In genomic region chr11:86390308-86390707, GRCm38 (mm10) we compare ENCODE assay signal across 19 mouse cellular contexts. TPM values are rescaled to one million over a fixed set of nuclear protein-coding genes. Genes with fewer than 3 reads are reported as not detected.
DNase-seq lines count a peak whose midpoint lies in the region; ATAC-seq lines count a peak whose summit lies in the region.
"Had no signal": no experiment of that assay in that cellular context is flagged by ENCODE, and none has a peak within 500 bp of the region (broad histone marks: within the 10 kb centered on the region; RNA-seq: fewer than 3 reads in every experiment).

No protein-coding gene starts in this region.

- no peak overlapping the region for H3K4me2 ChIP-seq in intestine, embryonic 14.5 days (ENCODE audit: low read length)
- no peak overlapping the region for H3K4me2 ChIP-seq in intestine, embryonic 16.5 days (ENCODE audit: low read depth, low read length)
- H3K4me2 ChIP-seq in kidney, embryonic 14.5 days (replicated peaks; ENCODE audit: low read depth, low read length): no peak overlapping the region
- H3K4me2 ChIP-seq: embryonic facial prominence, embryonic 12.5 days; liver, embryonic 12.5 days; midbrain, embryonic 12.5 days; neural tube, embryonic 12.5 days had no signal

- ATAC-seq in intestine, embryonic 14.5 days (replicated peaks; ENCODE audit: low FRiP score, low TSS enrichment, low read depth): peak; percentile 43; the same call in 1 of the 2 replicates
- peak; percentile 75 for ATAC-seq in intestine, embryonic 16.5 days
- ATAC-seq in kidney, embryonic 14.5 days (ENCODE audit: low FRiP score, low TSS enrichment): peak; percentile 73
- ATAC-seq: forebrain, embryonic 14.5 days; liver, embryonic 12.5 days had no signal

- H3K27ac ChIP-seq in intestine, embryonic 14.5 days (ENCODE audit: low read depth): no peak overlapping the region; the same call in 1 of the 2 replicates
- H3K27ac ChIP-seq in intestine, embryonic 16.5 days (ENCODE audit: low read length): peak overlapping the region; percentile 92
- no peak overlapping the region for H3K27ac ChIP-seq in kidney, embryonic 14.5 days (ENCODE audit: low read depth, low read length)
- H3K27ac ChIP-seq in forebrain, embryonic 10.5 days: no peak overlapping the region
- H3K27ac ChIP-seq: embryonic facial prominence, embryonic 12.5 days; hindbrain, embryonic 10.5 days; liver, embryonic 12.5 days; midbrain, embryonic 12.5 days; neural tube, embryonic 12.5 days had no signal

- H3K4me3 ChIP-seq in intestine, embryonic 14.5 days (ENCODE audit: low read depth, low read length): no peak overlapping the region
- H3K4me3 ChIP-seq in intestine, embryonic 16.5 days (ENCODE audit: low read length): no peak overlapping the region
- no peak overlapping the region for H3K4me3 ChIP-seq in kidney, embryonic 14.5 days (ENCODE audit: low read length)
- no peak overlapping the region for H3K4me3 ChIP-seq in forebrain, embryonic 10.5 days
- H3K4me3 ChIP-seq: embryonic facial prominence, embryonic 12.5 days; erythroblast, embryonic 14.5 days; hindbrain, embryonic 10.5 days; liver, embryonic 12.5 days; midbrain, embryonic 12.5 days; neural tube, embryonic 12.5 days had no signal

- no peak for DNase-seq in intestine, embryonic 14.5 days (ENCODE audit: low spot score)
- peak; percentile 13 to 24 for DNase-seq in kidney, postnatal 36 days
- no peak for DNase-seq in forebrain, embryonic 10.5 days (ENCODE audit: extremely low spot score, low spot score)
- no peak for DNase-seq in heart, postnatal 25 days (ENCODE audit: low spot score)
- DNase-seq in left cerebral cortex, postnatal 4 days: no peak
- DNase-seq: adrenal gland, adult 2 months; cerebellum, adult 9-10 months; gastrocnemius, postnatal 14 days; lung, adult 2 months; spleen, adult 18-20 months had no signal

- intact Hi-C loops in heart, postnatal 25 days (cut with DNase I): no loop called here
- intact Hi-C loops in left cerebral cortex, postnatal 4 days (cut with DNase I): no loop called here

- 65% methylated on average over 1 of the region's 1 CpGs for WGBS in intestine, embryonic 14.5 days
- 32% methylated on average over 1 of the region's 1 CpGs for WGBS in intestine, embryonic 16.5 days
- 59% methylated on average over 1 of the region's 1 CpGs for WGBS in kidney, embryonic 14.5 days
- whole genome bisulfite sequencing in forebrain, embryonic 10.5 days: 70% methylated on average over 1 of the region's 1 CpGs

- no peaks in the 10 kb centered on the region for H3K27me3 ChIP-seq in intestine, embryonic 14.5 days (replicated peaks; ENCODE audit: control insufficient read depth, insufficient read depth, low read length)
- H3K27me3 ChIP-seq in intestine, embryonic 16.5 days (replicated peaks; ENCODE audit: control insufficient read depth, insufficient read depth, low read length): no peaks in the 10 kb centered on the region
- H3K27me3 ChIP-seq in kidney, embryonic 14.5 days (ENCODE audit: control insufficient read depth, insufficient read depth, low read length): no peaks in the 10 kb centered on the region
- no peaks in the 10 kb centered on the region for H3K27me3 ChIP-seq in forebrain, embryonic 10.5 days (ENCODE audit: poor library complexity, severe bottlenecking)
- H3K27me3 ChIP-seq: embryonic facial prominence, embryonic 12.5 days; liver, embryonic 12.5 days; midbrain, embryonic 12.5 days; neural tube, embryonic 12.5 days had no signal

- peaks cover 13% of the 10 kb centered on the region for H3K4me1 ChIP-seq in intestine, embryonic 14.5 days (replicated peaks; ENCODE audit: control insufficient read depth, insufficient read depth, low read length)
- peaks cover 10% of the 10 kb centered on the region for H3K4me1 ChIP-seq in intestine, embryonic 16.5 days (ENCODE audit: control insufficient read depth, insufficient read depth, low read length)
- peaks cover 11% of the 10 kb centered on the region; the same call in 1 of the 2 replicates for H3K4me1 ChIP-seq in kidney, embryonic 14.5 days (ENCODE audit: control insufficient read depth, insufficient read depth, low read length)
- peaks cover under 1% of the 10 kb centered on the region for H3K4me1 ChIP-seq in forebrain, embryonic 10.5 days

- no peak overlapping the region for H3K9ac ChIP-seq in intestine, embryonic 14.5 days (ENCODE audit: low read length)
- no peak overlapping the region for H3K9ac ChIP-seq in intestine, embryonic 16.5 days (ENCODE audit: low read depth, low read length)
- no peak overlapping the region for H3K9ac ChIP-seq in kidney, embryonic 14.5 days (ENCODE audit: low read depth, low read length)
- H3K9ac ChIP-seq: embryonic facial prominence, embryonic 12.5 days; liver, embryonic 12.5 days; midbrain, embryonic 12.5 days; neural tube, embryonic 12.5 days had no signal

- no peaks in the 10 kb centered on the region for H3K36me3 ChIP-seq in intestine, embryonic 14.5 days (ENCODE audit: control insufficient read depth, insufficient read depth, low read length)
- H3K36me3 ChIP-seq in intestine, embryonic 16.5 days (ENCODE audit: control insufficient read depth, insufficient read depth, low read length): no peaks in the 10 kb centered on the region
- H3K36me3 ChIP-seq in kidney, embryonic 14.5 days (ENCODE audit: control insufficient read depth, insufficient read depth, low read length): no peaks in the 10 kb centered on the region
- no peaks in the 10 kb centered on the region for H3K36me3 ChIP-seq in forebrain, embryonic 10.5 days (replicated peaks)
- H3K36me3 ChIP-seq: embryonic facial prominence, embryonic 12.5 days; hindbrain, embryonic 10.5 days; liver, embryonic 12.5 days; midbrain, embryonic 12.5 days; neural tube, embryonic 12.5 days had no signal

- H3K9me3 ChIP-seq in intestine, embryonic 14.5 days (ENCODE audit: control insufficient read depth, low read length): no peaks in the 10 kb centered on the region
- no peaks in the 10 kb centered on the region for H3K9me3 ChIP-seq in intestine, embryonic 16.5 days (ENCODE audit: control insufficient read depth, low read length)
- H3K9me3 ChIP-seq in kidney, embryonic 14.5 days (ENCODE audit: control insufficient read depth, low read length): no peaks in the 10 kb centered on the region
- H3K9me3 ChIP-seq in forebrain, embryonic 10.5 days: no peaks in the 10 kb centered on the region
- H3K9me3 ChIP-seq: embryonic facial prominence, embryonic 12.5 days; hindbrain, embryonic 10.5 days; liver, embryonic 12.5 days; midbrain, embryonic 12.5 days; neural tube, embryonic 12.5 days had no signal

RNA-seq across cellular contexts. Expression of gene Med13, which starts 32.9 kb away (rescaled TPM):
- 14.2 and 14.3 TPM in 2 replicates for polyA plus RNA-seq in intestine, embryonic 14.5 days (2014; fragmentation: Nextera tagmentation; extraction: Ambion mirVana)
- polyA plus RNA-seq in intestine, embryonic 16.5 days (2015; fragmentation: Nextera tagmentation; extraction: Ambion mirVana): 5.8 and 5.9 TPM in 2 replicates
- 14.3 and 14.9 TPM in 2 replicates for polyA plus RNA-seq in kidney, embryonic 14.5 days (2014; fragmentation: Nextera tagmentation; extraction: Ambion mirVana)
- 6.6 and 7.5 TPM in 2 replicates for polyA plus RNA-seq in forebrain, embryonic 10.5 days (2016; fragmentation: Nextera tagmentation; extraction: Ambion mirVana)
- 10 to 100 TPM; 33.4 to 44.7 TPM for total RNA-seq in heart, postnatal 25 days (2021)
- 10 to 100 TPM; 74.7 to 87.4 TPM for total RNA-seq in left cerebral cortex, postnatal 4 days (2021)

Comparison
In these comparisons a context has a peak if more than half of its experiments do, and no peak if none do; other contexts are left out.
1. DNase-seq: peak in kidney, postnatal 36 days (2 of 2); none in intestine, embryonic 14.5 days (single experiment), forebrain, embryonic 10.5 days (single experiment), heart, postnatal 25 days (single experiment) and left cerebral cortex, postnatal 4 days (single experiment).
2. Peak in every context shown above with its lines, with median percentiles within 50 percentile points of each other: ATAC-seq.